Mouse (Mus musculus) forebrain, embryonic 12.5 days (tissue): ENCODE results near the gene Fibcd1. TPM values are rescaled to one million over a fixed set of nuclear protein-coding genes. Genes with fewer than 3 reads are reported as not detected.

Source experiments
- ATAC-seq: fragments of 200-750 bp; cut with Nextera tagmentation; 2 replicates; pipeline ENCODE4 v1.8.0; 2017; ENCODE audit warnings: moderate TSS enrichment; ENCODE audit not compliant: low FRiP score
- H3K27ac ChIP-seq: fragments of 300-500 bp; sonication (generic); 2 replicates; pipeline ENCODE4 v1.5.1; 2016; ENCODE audit warnings: mild to moderate bottlenecking
- H3K27me3 ChIP-seq: fragments of 300-500 bp; sonication (generic); 2 replicates; pipeline ENCODE4 v1.6.1; 2016; ENCODE audit warnings: mild to moderate bottlenecking
- H3K36me3 ChIP-seq: fragments of 300-500 bp; sonication (generic); replicated peaks from 2 replicates; pipeline ENCODE4 v1.6.1; 2016; ENCODE audit warnings: mild to moderate bottlenecking
- H3K4me1 ChIP-seq: fragments of 300-500 bp; sonication (generic); 2 replicates; pipeline ENCODE4 v1.6.1; 2016
- H3K4me2 ChIP-seq: fragments of 300-500 bp; sonication (generic); 2 replicates; pipeline ENCODE4 v1.6.1; 2016; ENCODE audit warnings: mild to moderate bottlenecking, moderate library complexity
- H3K4me3 ChIP-seq: fragments of 300-500 bp; sonication (generic); replicated peaks from 2 replicates; pipeline ENCODE4 v1.5.1; 2016; ENCODE audit warnings: mild to moderate bottlenecking
- H3K9ac ChIP-seq: fragments of 300-500 bp; sonication (generic); 2 replicates; pipeline ENCODE4 v1.6.1; 2016; ENCODE audit warnings: mild to moderate bottlenecking
- H3K9me3 ChIP-seq: fragments of 300-500 bp; sonication (generic); 2 replicates; pipeline ENCODE4 v1.6.1; 2016
- WGBS: fragments of 180-500 bp; shearing (Covaris S2); methylation state at CpG from one replicate; pipeline ENCODE4 v1.1.7; 2016; 5-methylcytosine and 5-hydroxymethylcytosine counted together
- polyA plus RNA-seq: library from polyadenylated mRNA; unstranded; fragments of >200 nt; fragmentation: Nextera tagmentation; extraction: Ambion mirVana; gene quantifications from 2 replicates; pipeline ENCODE4 v1.2.1, GENCODE M21; 2016

The Fibcd1 gene
- polyA plus RNA-seq, 1 experiment from 2014 or later: 1.2 TPM

DNA sequence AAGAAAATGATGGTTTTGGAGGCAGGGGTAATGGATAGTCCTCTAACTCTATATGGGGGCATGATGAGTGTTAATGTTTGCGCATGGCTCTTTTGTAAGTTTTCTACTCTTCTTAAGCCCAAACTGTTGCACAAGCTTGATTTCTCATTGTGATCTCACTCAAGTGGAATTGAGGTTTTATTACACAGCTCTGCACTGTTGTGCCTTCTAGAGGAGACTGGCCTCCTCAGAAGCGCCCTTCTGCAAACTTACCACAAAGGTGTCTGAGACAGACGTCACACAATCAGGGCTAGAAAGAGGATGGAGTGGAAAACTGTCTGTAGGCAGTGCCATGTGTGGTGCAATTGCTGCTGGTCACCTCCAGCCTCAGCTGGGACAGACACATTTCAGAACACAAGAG, 69.3 kb downstream of the Fibcd1 start:
- Histone ChIP-seq H3K36me3 (peaks cover 41% of the 10 kb centered on the region), H3K4me3 (no peak overlapping the region), H3K9me3 (no peaks in the 10 kb centered on the region), H3K9ac (no peak overlapping the region), H3K27ac (no peak overlapping the region), H3K4me2 (no peak overlapping the region), H3K4me1 (no peaks in the 10 kb centered on the region), H3K27me3 (no peaks in the 10 kb centered on the region)
- 94% methylated on average over 3 of the region's 3 CpGs for WGBS
- no peak for ATAC-seq

DNA sequence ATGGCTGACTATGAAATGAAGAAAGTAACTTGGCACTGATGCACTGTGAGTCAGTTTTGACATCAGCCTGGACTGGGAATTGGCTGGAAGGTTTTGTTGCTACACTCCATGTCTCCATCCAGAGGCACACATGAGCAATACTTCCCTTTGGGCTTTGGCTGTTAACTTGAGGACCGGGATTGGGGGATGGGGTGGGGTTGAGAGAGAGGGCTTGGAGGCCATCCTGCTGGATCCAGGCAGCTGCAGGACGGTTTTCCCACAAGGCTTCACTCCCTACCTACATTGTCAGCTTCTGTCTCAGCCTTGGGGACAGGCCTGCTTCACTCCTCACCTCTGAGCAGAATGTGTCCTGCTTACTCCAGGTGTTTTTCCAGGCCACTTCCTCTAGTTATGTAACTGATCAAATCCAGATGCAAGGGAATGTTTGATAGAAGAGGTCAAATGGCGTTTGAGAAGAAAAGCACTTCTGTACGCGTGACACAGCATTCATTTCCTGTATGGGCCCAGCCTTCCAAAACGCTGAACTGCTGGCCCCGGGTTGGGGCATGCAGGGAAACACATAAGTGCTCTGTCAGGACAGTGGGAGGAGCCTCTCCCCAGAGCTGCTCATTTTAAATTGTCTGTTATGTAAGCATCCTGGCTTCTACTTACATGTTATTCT, 74.9 kb downstream of the Fibcd1 start:
- 0 out of 2 replicates have a peak overlapping the region, but pooled peaks have one; percentile 3 for H3K27ac ChIP-seq
- H3K36me3 ChIP-seq: peaks cover 6% of the 10 kb centered on the region
- H3K4me2 ChIP-seq: no peak overlapping the region
- ATAC-seq: no peak
- H3K4me3 ChIP-seq: no peak overlapping the region
- peaks cover 35% of the 10 kb centered on the region for H3K4me1 ChIP-seq
- H3K27me3 ChIP-seq: no peaks in the 10 kb centered on the region
- WGBS: 65% methylated on average over 7 of the region's 7 CpGs
- H3K9ac ChIP-seq: no peak overlapping the region
- no peaks in the 10 kb centered on the region for H3K9me3 ChIP-seq

DNA sequence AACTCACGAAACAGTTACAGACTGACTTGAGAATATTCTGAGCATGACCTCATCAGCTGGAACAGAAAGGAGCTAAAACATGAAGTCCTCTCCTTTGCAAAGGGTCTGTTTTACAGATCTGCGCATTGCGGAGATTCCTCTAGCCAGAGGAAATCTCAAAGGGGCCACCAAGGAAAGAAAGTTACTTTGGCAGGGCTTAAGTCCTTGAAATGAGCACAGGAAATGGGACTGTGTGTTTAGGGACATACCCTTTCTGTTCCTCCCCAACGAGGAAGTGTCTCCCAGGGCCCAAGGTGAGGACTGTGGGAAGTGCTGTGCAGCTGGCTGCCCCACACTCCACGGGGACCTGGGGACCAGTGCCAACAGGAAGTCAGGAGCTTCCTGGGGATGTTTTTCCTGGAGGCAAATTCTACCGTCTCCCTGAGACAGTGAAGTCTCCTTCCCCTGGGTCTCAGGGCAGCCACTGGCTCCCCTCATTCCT, 76.1 kb downstream of the Fibcd1 start:
- ATAC-seq: no peak
- no peaks in the 10 kb centered on the region for H3K27me3 ChIP-seq
- 45% methylated on average over 6 of the region's 6 CpGs for WGBS
- peak overlapping the region; percentile 46; the same call in 1 of the 2 replicates for H3K27ac ChIP-seq
- no peak overlapping the region for H3K4me3 ChIP-seq
- no peak overlapping the region; the same call in 1 of the 2 replicates for H3K4me2 ChIP-seq
- no peak overlapping the region for H3K9ac ChIP-seq
- no peaks in the 10 kb centered on the region for H3K9me3 ChIP-seq
- no peaks in the 10 kb centered on the region; the same call in 1 of the 2 replicates for H3K36me3 ChIP-seq
- peaks cover 43% of the 10 kb centered on the region for H3K4me1 ChIP-seq

DNA sequence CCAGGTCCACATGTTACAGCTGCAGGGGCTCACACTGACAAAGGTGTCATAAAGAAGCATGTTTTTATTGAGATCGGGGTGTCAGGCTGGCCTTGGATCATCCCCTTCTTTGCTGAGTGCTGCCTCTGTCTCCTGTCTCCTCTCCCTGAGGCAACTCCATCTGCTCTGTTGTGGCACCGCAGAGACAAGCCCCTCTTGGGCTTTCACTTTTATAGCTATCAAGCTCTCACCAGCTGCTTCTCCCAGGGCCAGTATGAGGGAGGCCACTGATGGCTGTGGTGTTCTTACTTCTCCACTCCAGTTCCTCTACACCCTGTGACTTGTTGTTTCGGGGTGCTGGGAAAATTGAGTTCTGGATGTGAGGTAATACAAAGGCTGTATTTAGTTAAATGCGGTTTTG, 76.7 kb downstream of the Fibcd1 start:
- H3K36me3 ChIP-seq: no peaks in the 10 kb centered on the region; the same call in 1 of the 2 replicates
- ATAC-seq: no peak
- no peak overlapping the region for H3K4me3 ChIP-seq
- no peaks in the 10 kb centered on the region for H3K27me3 ChIP-seq
- WGBS: 63% methylated on average over 4 of the region's 4 CpGs
- no peaks in the 10 kb centered on the region for H3K9me3 ChIP-seq
- no peak overlapping the region for H3K4me2 ChIP-seq
- no peak overlapping the region for H3K9ac ChIP-seq
- peak overlapping the region; percentile 46 for H3K27ac ChIP-seq
- peaks cover 43% of the 10 kb centered on the region for H3K4me1 ChIP-seq

DNA sequence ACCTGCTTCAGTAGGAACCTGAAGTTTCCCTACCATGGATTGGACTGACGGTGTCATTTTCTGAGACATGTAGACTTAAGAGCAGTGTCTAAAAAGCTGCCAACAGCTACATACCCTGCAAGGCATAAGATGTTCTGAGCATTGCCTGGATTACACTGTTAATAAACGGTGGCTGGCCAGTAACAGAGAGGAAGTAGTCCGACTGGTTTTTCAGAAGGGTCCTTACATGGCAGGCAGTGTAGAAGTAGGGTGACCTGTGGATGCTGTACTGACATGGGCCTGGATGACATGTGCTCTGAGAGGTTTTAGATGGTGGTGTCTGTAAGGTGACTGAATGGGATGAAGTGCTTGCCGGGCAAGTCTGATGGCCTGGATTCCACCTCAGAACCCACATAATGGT, 78.0 kb downstream of the Fibcd1 start:
- 0 out of 2 replicates have a peak overlapping the region, but pooled peaks have one; percentile 9 for H3K27ac ChIP-seq
- H3K4me2 ChIP-seq: no peak overlapping the region
- H3K4me3 ChIP-seq: no peak overlapping the region
- no peaks in the 10 kb centered on the region for H3K9me3 ChIP-seq
- no peaks in the 10 kb centered on the region for H3K27me3 ChIP-seq
- no peaks in the 10 kb centered on the region for H3K36me3 ChIP-seq
- no peak overlapping the region for H3K9ac ChIP-seq
- ATAC-seq: no peak
- WGBS: 86% methylated on average over 4 of the region's 4 CpGs
- H3K4me1 ChIP-seq: peaks cover 52% of the 10 kb centered on the region

DNA sequence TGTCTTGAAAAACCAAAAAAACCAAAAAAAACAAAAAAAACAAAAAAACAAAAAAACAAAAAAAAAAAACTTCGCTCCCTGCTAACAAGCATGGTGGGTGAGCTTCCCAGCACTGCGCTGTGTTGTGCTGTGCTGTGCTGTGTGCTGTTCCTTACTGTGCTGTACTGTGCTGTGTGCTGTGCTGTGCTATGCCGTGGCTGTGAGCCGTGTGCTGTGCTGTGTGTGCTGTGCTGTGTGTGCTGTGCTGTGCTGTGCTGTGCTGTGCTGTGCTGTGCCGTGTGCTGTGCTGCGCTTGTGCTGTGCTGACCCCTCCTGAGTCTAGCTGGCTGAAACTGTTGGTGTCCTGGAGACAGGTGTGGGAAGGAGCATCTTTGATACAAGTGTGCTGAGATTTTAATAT, 78.7 kb downstream of the Fibcd1 start:
- Histone ChIP-seq H3K4me3 (no peak overlapping the region), H3K4me1 (peaks cover 59% of the 10 kb centered on the region), H3K9ac (no peak overlapping the region), H3K9me3 (no peaks in the 10 kb centered on the region), H3K27ac (no peak overlapping the region), H3K36me3 (no peaks in the 10 kb centered on the region), H3K4me2 (no peak overlapping the region), H3K27me3 (no peaks in the 10 kb centered on the region)
- ATAC-seq: no peak
- 94% methylated on average over 6 of the region's 6 CpGs for whole genome bisulfite sequencing

Other genes with a start within 250 kb of the Fibcd1 start
- gene Prdm12, start 206.0 kb downstream of the Fibcd1 start, polyA plus RNA-seq: 5.4 and 6.7 TPM in 2 replicates
- 57.8 and 60.7 TPM in 2 replicates for gene Exosc2, start 175.3 kb downstream of the Fibcd1 start, polyA plus RNA-seq
- gene Abl1, start 157.6 kb downstream of the Fibcd1 start, polyA plus RNA-seq: 44.4 and 47.3 TPM in 2 replicates
- 0.06 TPM in 1 of 2 replicates, not detected in the other for gene Qrfp, start 35.4 kb downstream of the Fibcd1 start, polyA plus RNA-seq
- 5.2 and 5.6 TPM in 2 replicates for gene Lamc3, start 41.3 kb upstream of the Fibcd1 start, polyA plus RNA-seq
- 73.5 and 86.5 TPM in 2 replicates for gene Aif1l, start 104.1 kb upstream of the Fibcd1 start, polyA plus RNA-seq
- gene Nup214, start 128.4 kb upstream of the Fibcd1 start, polyA plus RNA-seq: 87.4 and 90.3 TPM in 2 replicates
- gene Fam78a, start 238.9 kb upstream of the Fibcd1 start, polyA plus RNA-seq: 0.67 and 0.88 TPM in 2 replicates
- 7.0 and 7.2 TPM in 2 replicates for gene Plpp7, start 249.5 kb upstream of the Fibcd1 start, polyA plus RNA-seq